Mouse (Mus musculus) left cerebral cortex, adult 9 months (tissue): ENCODE data around the gene Sox14.

Experiments used
- DNase-seq, 2 experiments: peaks; one replicate each; pipeline ENCODE4 v3.0.0; 2022; ENCODE audit warnings: low spot score in 2 of 2

Sox14 gene

DNA sequence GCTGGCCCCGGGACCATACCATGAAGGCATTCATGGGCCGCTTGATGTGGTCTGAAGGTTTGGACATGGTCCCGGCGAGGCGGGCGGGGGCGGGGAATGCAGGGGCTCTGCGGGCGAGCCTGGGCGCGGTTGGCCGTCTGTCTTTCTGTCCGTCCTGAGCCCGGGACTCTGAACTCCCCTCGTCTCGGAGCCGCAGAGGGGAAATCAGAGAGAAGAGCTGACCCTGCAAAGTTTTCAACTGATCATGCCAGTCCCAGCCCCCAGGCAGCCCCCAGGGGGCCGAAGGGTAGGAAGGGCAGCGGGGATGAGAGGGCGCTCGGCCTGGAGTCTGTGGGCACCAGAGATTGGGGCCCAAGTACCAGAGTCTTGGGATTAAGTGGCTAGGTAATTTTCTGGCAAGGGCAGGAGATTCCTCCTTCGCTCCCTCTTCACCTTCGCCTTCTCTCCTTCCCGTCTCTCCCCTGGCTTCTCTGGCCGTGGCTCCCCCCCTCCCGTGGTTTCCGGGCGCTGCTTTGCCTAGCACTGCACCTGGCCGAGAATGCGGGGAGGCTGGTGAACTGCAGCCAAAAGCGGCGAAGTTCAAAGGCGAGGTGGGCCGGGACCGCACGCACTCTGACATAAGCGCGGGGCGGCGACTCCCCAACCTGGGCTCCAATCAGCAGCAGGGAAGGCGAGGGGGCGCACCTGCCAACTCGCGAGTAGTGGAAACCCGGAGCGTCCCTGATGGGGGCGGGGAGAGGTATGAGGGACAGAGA lies at the start of gene Sox14:
Gene Sox14 (minus strand): TSS at position 553 of the 755 bp plus-strand sequence.
- no peak for DNase-seq

DNA sequence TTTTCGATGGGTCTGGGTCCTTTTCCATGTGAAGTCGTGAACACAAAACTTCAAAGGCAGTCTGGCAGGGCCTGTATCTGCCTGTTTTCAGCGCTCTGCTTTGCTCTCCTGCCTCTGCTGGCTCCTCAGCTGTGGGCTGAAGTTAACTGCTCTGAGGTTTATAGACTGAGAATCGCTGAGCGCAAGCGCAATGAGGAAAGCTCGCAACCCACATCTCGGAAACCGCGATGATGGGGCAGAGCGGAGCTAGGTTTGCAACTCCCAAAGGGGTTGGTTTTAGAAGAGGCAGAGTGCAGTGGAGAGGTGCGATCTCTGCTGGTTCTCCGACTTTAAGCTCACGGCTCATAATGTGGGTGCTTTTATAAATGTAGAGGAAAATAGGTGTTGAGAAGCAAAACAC lies 3.3 kb upstream of the Sox14 start:
- DNase-seq = no peak

DNA sequence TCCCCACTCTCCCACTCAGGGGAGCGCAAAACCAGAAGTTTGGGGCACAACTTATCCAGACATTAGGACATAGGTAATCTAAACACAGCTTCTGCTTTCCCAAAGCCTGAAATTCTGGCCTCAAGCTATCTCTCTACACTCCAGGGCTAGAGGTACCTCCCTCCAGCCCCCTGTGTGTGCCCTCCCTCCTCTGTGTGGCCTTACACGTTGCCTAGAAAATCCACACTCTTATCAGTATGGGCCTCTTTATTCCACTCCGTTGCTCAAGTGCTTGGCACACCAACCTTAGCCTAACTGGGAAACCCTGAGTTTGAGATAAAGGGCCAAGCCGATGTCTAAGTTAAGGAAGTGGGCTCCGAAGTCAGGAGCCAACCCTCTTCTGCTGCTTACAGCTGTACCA lies 2.6 kb upstream of the Sox14 start:
- DNase-seq = no peak

DNA sequence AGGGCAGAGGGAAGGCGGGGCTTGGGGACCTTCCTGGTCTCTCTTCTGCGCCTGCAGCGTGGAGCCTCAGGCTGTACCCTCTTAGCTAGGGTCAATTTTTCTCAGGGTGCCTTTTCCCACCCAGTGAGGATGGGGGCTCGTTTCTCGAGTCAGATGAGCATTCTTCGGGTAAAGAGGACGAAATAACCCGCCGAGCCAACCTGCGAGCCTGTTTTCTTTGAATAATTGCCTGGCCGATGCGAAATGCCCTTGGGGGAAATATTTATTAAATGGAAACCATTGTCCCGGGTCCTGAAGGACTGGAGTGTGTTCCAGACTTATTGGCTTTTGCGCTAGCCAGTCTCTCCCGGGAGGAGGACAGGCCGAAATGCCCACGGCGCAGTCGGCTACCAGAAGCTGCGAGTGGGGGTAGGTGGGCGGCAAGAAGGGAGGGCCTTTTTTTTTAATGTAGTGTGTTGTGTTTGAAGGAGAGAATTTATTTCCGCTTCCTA lies 1.1 kb upstream of the Sox14 start:
- DNase-seq = no peak

DNA sequence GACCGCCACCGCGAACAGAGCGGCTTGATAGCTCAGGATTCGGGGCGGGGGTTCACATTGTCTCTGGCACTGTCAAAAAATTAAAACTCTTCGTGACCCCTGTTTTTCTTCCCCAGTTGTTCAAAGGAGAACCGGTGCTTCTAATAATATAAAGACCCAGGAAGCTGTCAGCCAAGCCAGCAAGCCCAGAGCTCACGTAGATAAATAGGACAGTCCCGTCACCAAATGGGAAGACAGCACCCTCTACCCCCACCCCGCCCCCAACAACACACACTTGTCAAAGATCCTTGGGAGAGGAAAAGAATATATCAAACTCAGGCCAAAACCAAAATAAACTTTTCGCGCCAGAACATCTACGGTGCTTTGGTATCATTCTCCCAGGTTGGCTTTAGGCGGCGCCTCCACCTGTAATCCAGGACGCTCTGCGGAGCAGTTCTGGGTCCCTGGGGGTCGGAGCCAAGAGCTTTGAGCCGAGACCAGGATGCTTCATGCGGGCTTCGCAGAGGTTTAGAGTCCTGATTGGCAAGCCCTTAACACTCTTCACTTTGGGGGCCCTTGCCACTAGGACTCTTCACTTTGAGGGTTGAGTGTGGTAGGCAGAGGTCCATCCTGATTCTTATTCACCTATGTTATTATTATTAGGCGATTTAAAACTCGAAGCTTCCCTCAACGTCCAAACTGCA lies 544 bp upstream of the Sox14 start:
- no peak for DNase-seq

DNA sequence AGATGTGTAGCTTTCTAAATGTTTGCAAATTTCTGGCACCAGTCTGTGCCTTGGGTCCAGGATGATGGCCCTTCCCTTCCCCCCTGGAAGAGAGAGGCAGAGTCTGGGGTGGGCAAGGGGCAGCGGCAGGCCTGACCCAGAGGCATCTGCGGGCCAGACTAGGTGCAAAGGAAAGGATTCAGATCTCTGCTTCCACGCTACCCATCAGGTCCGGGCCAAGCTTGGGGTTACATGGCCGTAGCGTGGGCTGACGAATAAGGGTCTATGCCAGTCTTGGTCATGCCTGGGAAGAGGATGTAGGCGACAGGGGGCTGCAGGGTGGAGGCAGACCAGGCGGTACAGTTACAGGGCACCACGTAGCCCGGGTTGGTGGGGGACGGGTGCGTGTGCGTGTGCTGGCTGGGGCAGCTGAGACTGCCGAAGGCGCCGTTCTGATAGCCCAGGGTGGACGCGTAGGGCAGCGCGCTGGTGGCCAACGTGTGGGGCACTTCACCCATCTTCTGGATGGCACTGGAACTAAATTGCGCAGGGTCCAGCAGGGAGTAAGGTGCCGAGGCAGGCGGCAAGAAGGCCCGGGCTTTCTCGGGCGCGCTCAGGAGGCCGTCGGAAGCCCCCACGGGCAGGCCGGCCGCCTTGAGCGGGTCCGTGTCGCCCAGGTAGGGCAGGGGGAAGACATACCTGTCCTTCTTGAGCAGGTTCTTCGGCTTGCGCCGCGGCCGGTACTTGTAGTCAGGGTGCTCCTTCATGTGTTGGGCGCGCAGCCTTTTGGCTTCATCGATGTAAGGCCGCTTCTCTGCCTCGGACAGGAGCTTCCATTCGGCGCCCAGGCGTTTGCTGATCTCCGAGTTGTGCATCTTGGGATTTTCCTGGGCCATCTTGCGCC lies 994 bp downstream of the Sox14 start:
- no peak for DNase-seq

DNA sequence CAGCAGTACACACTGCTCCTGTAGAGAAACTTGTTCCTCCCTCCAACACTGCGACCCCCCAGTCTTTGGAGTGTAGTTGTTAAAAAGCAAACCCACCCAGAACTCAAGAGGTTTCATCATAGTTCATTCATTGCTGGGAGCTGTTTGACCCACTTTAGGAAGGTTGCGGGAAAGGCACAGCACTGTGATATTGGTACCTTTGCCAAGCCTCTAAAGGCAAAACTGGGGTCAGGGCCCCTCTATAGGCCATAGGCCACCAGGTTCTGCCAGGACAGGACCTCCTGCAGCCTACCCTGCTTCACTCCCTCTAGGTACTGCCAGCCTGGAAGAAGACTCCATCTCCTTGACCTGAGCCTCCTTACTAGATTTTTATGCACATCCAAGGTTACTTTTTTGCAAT lies 2.2 kb downstream of the Sox14 start:
- DNase-seq = no peak

DNA sequence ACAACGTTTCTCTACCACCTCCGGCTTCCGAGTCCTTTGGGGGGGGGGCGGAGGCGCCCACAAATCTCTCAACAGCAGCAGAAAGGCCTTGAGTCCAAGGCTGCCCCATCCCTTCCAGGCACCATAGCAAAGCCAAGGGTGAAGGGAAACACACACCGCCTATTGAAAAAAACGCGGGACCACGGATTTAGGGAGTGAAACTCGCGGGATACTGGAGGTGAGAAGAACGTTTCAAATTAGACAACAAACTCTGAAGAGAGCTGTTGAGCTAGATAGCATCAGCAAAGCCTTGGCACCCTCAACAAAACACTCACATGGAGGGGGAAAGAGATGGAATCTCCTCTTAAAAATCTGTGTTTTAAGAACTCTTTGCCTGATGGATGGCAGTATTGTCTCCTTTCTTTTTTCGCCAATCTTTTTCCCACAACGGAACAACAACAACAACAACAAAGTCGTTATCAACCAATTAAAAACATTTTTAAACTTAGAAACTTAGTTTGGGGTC lies 2.8 kb downstream of the Sox14 start:
- no peak for DNase-seq

DNA sequence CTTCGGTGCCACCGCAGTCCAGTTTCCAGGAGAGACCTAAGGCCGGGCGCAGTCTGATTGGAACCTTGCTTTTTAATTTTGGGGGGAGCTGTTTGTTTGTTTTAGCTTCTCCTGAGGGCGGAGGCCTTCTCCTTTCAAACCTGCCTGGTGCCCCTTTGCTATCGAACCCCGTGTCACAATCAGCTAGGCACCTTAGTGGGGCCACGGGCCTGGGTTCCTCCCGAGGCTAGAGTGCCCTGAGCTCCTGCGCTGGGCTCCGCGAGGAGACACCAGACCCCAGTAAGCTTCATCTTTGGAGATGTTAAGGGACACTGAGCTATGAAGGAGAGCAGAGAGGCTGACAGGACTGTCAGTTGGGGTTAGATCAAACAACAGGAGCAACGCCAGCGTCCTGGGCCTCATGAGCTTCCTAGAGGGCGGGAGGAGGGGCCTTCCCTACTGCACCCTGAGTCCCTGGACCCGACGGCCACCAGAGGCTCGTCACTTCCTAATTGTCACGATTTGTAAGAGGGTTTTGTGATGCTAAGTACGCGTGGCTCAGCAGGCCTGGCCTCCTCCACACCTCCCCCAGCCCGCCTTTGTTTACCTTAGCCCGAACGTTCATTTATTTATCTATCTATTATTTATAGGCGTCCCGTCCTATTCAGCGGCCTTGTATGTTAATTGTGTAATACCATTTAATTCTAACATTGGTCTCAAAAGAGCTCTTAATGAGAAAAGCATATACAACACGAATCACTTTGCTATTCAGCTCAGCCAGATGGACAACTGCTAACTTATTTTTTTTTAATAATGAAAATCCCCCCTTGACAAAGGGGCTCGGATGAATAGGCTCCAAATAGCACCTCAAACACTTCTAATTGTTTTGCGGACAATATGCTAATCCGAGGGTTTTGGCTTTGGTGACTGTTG lies 3.5 kb downstream of the Sox14 start:
- DNase-seq = no peak

DNA sequence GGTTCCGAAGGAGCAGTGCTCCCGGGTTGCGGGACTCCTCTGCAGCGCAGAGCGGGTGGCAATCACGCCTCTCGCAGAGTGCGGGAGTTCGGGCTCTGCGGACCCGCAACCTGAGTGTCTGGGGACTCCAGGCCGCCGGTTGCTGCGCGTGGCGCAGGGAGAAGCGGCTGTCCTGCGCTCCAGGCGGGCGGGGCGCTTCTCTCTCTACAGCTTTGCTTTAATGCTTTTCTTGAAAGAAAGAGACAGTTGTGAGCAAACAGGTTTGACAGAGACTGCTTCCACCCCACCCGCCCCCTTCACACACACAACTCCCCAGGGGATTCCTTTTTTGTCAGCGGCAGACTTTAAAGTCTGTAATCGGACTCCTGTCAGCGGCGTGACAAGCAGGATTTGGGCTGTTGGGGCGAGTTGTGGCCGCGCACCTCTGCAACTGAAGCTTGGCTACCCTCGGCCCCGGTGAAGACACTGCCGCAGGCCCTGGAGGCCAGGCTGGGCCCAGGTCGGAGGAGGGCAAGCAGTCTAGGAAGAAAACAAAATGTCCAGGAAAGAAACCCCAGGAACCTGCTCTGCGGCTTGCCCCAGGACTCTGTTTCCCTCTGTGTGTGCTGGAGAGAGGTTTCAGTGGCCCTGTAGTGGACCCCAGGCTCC lies 4.3 kb downstream of the Sox14 start:
- DNase-seq = no peak

DNA sequence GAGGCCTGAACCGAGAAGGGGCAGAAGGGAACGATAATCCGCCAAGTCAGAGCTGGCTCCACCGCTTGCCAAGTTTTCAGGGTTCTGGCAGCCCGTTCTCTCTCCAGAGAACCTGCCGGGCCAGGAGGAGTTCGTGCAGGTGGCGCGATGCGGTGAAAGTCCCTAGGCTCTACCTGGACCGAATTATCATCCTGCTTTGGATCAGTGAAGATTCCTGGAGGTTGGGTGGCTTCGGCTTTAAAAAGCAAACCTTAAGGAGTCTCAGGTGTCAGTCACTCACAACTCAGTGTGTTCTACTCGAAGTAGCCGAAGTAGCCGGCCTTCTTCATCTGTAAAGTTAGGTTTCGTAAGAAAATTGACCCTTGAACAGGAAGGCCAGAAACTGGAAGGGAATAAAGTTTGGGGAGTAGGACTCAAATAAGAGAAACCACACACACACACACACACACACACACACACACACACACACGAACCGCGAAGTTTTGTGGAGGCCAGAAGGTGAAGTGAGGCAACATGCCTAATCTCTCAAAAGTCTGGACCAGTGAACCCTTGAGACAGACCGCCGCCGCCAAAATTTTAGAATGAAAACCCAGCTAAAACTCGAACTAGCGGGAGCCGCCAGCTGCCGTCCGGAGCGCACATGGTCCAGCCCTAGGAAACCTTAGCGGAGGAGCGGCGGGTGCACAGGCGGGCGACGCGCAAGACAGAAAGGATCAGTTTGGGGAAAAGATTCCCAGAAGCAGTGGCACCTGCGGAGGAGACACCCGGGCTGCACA lies 5.0 kb downstream of the Sox14 start:
- DNase-seq = no peak

DNA sequence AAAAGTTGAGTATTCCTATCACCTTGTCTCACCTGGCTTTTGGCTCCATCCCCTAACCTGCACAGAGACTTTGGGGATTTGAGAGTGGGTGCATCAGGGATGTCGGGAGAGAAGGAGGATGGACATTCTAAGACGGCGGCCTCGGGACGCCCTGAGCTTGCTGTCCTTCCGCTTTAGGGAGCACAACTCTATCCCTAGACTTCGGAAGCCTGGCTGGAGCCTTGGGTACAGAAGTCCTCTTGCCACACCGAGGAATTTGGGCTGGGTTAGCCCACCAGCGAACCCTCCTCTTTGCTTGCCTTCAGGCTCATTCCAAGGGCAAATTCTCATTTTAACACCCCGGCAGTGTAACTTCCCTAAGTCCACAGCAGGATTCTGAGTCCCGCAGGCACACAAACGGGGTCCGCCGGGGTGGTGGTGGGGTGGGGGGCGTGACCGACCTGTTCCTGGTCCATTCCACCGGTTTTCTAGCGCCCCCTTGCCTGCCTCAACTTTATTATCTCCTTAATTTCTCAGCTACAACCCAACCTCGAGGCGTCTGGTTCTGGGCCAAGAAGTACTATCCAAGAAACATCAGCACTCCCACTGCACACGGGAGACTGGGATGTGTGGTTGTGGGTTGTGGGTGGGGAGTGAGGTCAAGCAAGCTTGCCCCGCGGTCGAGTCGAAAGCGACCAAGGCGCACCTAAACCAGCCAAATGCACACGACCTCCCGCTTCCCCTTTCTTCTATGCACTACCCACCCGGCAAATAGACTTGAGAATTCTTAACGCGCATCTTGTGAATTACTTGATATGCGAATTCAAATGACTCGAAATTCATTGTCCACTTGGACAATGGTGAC lies 5.8 kb downstream of the Sox14 start:
- DNase-seq = no peak

DNA sequence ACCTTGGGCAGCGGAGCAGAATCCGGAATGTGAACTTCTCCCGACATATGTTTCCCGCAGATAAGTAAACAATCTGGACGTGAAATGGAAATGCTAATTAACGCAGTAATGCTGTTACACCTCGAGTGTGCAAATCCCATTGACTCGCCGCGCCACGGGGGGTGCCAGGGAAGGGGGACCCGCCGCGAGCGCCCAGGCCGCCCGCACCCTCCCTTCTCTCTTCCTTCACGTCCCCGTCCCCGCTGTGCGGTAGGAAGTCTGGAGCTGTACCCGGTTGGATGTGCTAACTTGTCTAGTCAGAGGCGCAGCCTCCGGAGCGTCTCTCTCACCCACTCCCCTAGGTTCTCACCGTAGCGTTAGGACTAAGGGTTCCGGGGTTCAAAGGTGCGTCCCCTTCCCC lies 6.7 kb downstream of the Sox14 start:
- DNase-seq = no peak

DNA sequence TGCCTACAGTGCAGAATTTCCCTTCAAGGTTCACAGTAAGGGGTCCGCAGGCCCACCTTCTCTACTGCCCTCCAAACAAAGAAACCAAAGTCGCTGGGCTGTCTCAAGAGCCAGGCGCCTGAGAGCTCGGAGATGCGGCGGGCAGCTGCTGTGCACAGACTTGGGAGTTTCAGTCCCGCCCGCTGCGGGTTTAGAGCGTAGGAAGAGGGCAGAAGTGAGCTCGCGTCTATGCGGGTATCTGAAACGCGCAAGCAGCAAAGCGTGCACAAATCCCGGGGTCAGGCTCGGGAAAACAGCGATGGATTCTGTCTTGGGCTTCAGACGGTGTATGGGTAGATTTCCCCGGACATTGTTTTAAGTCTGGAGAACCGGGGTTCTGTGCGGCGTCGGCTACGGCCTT lies 7.4 kb downstream of the Sox14 start:
- no peak for DNase-seq

DNA sequence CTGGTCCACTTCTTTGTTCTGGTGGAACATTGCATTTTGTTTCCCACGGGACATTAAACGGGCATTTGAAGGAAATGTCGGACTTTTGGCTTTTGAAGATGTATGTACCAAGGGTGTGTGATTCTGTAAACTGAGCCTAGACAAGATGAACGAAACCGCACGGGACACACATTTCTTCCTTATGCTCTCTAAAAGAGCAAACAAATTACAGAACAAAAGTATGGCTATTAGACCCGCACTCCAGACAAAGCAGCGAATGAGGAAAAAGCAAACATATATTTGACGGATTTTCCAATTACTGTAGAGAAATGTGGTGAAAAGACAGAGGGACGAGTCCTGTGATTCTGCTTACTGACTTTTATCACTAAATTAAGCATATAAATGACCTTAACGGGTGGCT lies 7.9 kb downstream of the Sox14 start:
- DNase-seq = no peak

DNA sequence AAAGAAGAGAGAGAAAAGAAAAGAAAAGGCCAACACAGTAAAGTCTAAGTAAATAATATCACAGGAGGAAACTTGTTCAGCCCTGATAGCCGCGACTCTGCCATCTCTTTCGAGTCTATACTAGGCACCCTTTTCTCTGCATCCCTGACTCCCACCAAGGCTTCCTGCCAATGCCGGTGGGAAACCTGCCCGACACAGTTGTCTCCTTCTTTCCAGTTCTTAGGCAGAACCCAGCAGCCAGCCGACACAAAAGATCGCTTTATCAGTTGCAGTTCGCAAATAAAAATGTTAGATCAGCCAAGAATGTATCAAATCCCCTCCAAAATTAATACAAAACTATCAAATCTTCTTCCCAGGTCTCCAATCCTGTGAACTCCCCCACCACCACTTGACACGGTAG lies 13.0 kb downstream of the Sox14 start:
- no peak for DNase-seq

DNA sequence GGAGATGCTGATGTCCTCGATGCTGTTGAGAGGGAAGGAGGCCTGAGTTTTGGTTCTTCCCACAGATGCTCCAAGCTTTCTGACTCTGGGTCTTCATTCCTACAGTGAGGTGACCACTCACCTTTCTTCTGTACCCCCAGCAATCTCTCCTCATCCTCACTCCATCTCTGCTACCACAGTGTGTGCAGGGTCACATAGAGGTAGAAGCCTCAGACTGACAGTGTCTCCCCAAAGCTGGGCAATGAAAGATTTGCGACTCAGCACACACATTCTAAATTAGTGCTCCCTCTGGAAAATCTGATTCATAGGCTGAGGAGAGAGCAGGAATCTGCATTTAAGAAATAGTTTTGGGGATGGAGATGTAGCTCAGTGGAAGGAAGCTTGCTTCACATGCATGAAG lies 21.5 kb downstream of the Sox14 start:
- DNase-seq = no peak

DNA sequence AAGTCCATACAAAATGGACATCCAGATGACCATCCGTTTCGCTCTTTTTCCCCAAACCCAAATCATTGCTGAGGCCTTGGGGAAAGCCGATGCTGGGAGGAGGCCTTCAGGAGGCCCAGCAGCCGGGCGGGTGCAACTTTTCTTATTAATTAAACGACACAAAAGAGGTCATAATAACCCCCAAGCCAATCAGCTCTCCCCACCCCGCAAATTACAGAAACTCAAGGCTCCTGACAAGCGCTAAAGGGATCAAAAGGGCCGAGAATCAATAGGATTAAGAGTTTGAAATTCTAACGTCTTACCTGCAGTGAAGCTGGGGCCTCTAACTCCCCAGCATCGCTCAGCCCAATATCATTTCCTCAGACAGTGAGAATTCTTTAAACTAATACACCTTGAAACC lies 22.6 kb downstream of the Sox14 start:
- no peak for DNase-seq

DNA sequence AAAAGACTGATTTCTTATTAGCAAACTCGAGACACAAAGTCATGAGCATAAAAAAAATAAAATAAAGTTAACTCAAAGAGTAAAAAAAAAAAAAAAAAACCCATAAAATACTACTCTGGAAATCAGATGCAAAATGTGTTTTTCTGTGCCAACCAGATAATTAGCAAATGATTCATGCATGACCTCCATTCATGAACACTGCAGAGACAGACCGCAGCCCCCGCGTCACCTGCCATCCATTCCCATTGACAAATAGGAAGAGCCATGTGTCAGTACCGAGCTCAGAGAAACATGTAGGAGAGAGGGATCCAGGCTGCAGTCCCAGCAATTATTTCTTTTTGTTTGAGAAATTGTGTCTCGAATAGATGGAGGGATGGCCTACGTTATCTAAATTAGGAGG lies 25.6 kb downstream of the Sox14 start:
- DNase-seq = no peak
